Mouse (Mus musculus) skeletal muscle tissue, adult 2 months (tissue): ENCODE measurements around the gene Trappc12.

Experiments
- DNase-seq: peaks from one replicate; pipeline ENCODE4 v3.0.0-alpha.2; 2012; ENCODE audit warnings: low read depth, low spot score

Trappc12 gene

GRCm38 (mm10) chr12:28688996-28689395 lies 61.3 kb downstream of the Trappc12 start:
- DNase-seq: no peak

- DNase-seq: no peak
These were observed 63.9 kb downstream of the Trappc12 start for GRCm38 (mm10) chr12:28686199-28686879.

GRCm38 (mm10) chr12:28685771-28686170 lies 64.5 kb downstream of the Trappc12 start:
- DNase-seq: no peak

GRCm38 (mm10) chr12:28684674-28685073 lies 65.6 kb downstream of the Trappc12 start:
- no peak for DNase-seq

- DNase-seq: no peak
These were observed 74.4 kb downstream of the Trappc12 start for GRCm38 (mm10) chr12:28675925-28676209.

- peak; percentile 52 for DNase-seq
These were observed 74.9 kb downstream of the Trappc12 start, which contains the start of gene Adi1 for GRCm38 (mm10) chr12:28675121-28675924. Gene Adi1, plus strand, starts transcription at chr12:28675231.

- no peak for DNase-seq
These were observed 76.1 kb downstream of the Trappc12 start for GRCm38 (mm10) chr12:28674038-28674720.

GRCm38 (mm10) chr12:28667287-28667686 lies 83.0 kb downstream of the Trappc12 start:
- DNase-seq: no peak

GRCm38 (mm10) chr12:28666734-28667133 lies 83.5 kb downstream of the Trappc12 start:
- DNase-seq: no peak

GRCm38 (mm10) chr12:28662628-28663027 lies 87.6 kb downstream of the Trappc12 start:
- DNase-seq: peak; percentile 80

- peak; percentile 67 for DNase-seq
These were observed 100.8 kb downstream of the Trappc12 start, which contains the start of gene Rnaseh1 for GRCm38 (mm10) chr12:28649141-28650110. Gene Rnaseh1, plus strand, starts transcription at chr12:28649602.
